Mouse (Mus musculus) liver, adult 2 months (tissue): ENCODE results near the gene Relb. TPM values are rescaled to one million over a fixed set of nuclear protein-coding genes. Genes with fewer than 3 reads are reported as not detected.

Experiments
- DNase-seq: peaks from one replicate; pipeline ENCODE4 v3.0.0-alpha.2; 2011; ENCODE audit warnings: low read depth, low spot score; ENCODE audit errors: extremely low read depth
- H3K27ac ChIP-seq: fragments of 200-500 bp; replicated peaks from 2 replicates; pipeline ENCODE4 v1.5.1; 2012; ENCODE audit warnings: low read depth, mild to moderate bottlenecking, control low read depth, inconsistent platforms, low read length; ENCODE audit not compliant: insufficient read depth
- H3K27me3 ChIP-seq: fragments of 200-500 bp; 2 replicates; pipeline ENCODE4 v1.6.1; 2012; ENCODE audit warnings: mild to moderate bottlenecking, moderate library complexity, low read length, inconsistent platforms; ENCODE audit not compliant: control insufficient read depth, insufficient read depth
- H3K36me3 ChIP-seq: fragments of 200-500 bp; 2 replicates; pipeline ENCODE4 v1.6.1; 2012; ENCODE audit warnings: low read length, inconsistent platforms; ENCODE audit not compliant: control insufficient read depth, insufficient read depth
- H3K4me1 ChIP-seq: fragments of 200-500 bp; 2 replicates; pipeline ENCODE4 v1.6.1; 2011; ENCODE audit warnings: low read length; ENCODE audit not compliant: control insufficient read depth, insufficient read depth
- H3K4me3 ChIP-seq: fragments of 200-500 bp; 2 replicates; pipeline ENCODE4 v1.5.1; 2011; ENCODE audit warnings: low read depth, mild to moderate bottlenecking, control low read depth, low read length, moderate library complexity; ENCODE audit not compliant: insufficient read depth
- H3K79me2 ChIP-seq: fragments of 200-500 bp; 2 replicates; pipeline ENCODE4 v1.6.1; 2012; ENCODE audit warnings: inconsistent platforms, mild to moderate bottlenecking, low read length, moderate library complexity; ENCODE audit not compliant: control insufficient read depth, insufficient read depth
- H3K9ac ChIP-seq: fragments of 200-500 bp; 2 replicates; pipeline ENCODE4 v1.6.1; 2012; ENCODE audit warnings: low read depth, mild to moderate bottlenecking, control low read depth, inconsistent platforms, low read length
- CTCF ChIP-seq: fragments of 200-500 bp; IDR thresholded peaks from 2 replicates; pipeline ENCODE4 v1.5.1; 2011; ENCODE audit warnings: low read depth, low read length, control low read depth
- POLR2A ChIP-seq: fragments of 200-500 bp; IDR thresholded peaks from 2 replicates; pipeline ENCODE4 v1.6.1; 2011; ENCODE audit warnings: low read length, control low read depth; ENCODE audit not compliant: insufficient read depth; ENCODE audit errors: extremely low read depth
- WGBS: fragments of 180-500 bp; shearing (Covaris S2); methylation state at CpG from one replicate; pipeline ENCODE4 v1.1.7; 2018; 5-methylcytosine and 5-hydroxymethylcytosine counted together
- polyA plus RNA-seq: library from polyadenylated mRNA; depleted of rRNA; stranded (reverse); fragments of >200 nt; gene quantifications from 2 replicates; pipeline ENCODE4 v1.2.3, GENCODE M21; 2012
- total RNA-seq: library from RNA; depleted of rRNA; stranded (reverse); fragments of >200 nt; gene quantifications from 2 replicates; pipeline ENCODE4 v1.2.3, GENCODE M21; 2014

Relb gene
- total and polyA plus RNA-seq, 2 experiments: 1.3 to 3.3 TPM

GRCm38 (mm10) chr7:19567426-19567825, 61.8 kb downstream of the Relb start:
- peak; percentile 74 for DNase-seq
- Histone ChIP-seq H3K27ac (peak overlapping the region; percentile 6; the same call in 1 of the 2 replicates), H3K27me3 (no peaks in the 10 kb centered on the region), H3K36me3 (peaks cover 3% of the 10 kb centered on the region; the same call in 1 of the 2 replicates), H3K4me3 (no peak overlapping the region), H3K79me2 (peaks cover 19% of the 10 kb centered on the region; the same call in 1 of the 2 replicates), H3K4me1 (peaks cover 4% of the 10 kb centered on the region), H3K9ac (no peak overlapping the region)
- WGBS: 30% methylated on average over 8 of the region's 8 CpGs
- TF ChIP-seq POLR2A: no peak
- TF ChIP-seq CTCF: no peak

GRCm38 (mm10) chr7:19565803-19566202, 63.4 kb downstream of the Relb start:
- Histone ChIP-seq H3K9ac (no peak overlapping the region), H3K4me3 (no peak overlapping the region), H3K4me1 (0 out of 2 replicates have a peak, but pooled peaks cover 2% of the 10 kb centered on the region), H3K27me3 (no peaks in the 10 kb centered on the region), H3K79me2 (peaks cover 16% of the 10 kb centered on the region; the same call in 1 of the 2 replicates), H3K27ac (no peak overlapping the region), H3K36me3 (peaks cover 3% of the 10 kb centered on the region; the same call in 1 of the 2 replicates)
- no peak for TF ChIP-seq CTCF
- no peak for TF ChIP-seq POLR2A
- 94% methylated on average over 2 of the region's 2 CpGs for WGBS
- no peak for DNase-seq

GRCm38 (mm10) chr7:19564455-19564854, 64.8 kb downstream of the Relb start:
- DNase-seq: no peak
- WGBS: 97% methylated on average over 4 of the region's 4 CpGs
- H3K4me3 ChIP-seq: no peak overlapping the region
- H3K9ac ChIP-seq: no peak overlapping the region
- H3K36me3 ChIP-seq: peaks cover 3% of the 10 kb centered on the region; the same call in 1 of the 2 replicates
- TF ChIP-seq POLR2A (no peak), CTCF (peak; percentile 30; the same call in 1 of the 2 replicates)
- H3K4me1 ChIP-seq: peaks cover 8% of the 10 kb centered on the region
- H3K27me3 ChIP-seq: no peaks in the 10 kb centered on the region
- peaks cover 15% of the 10 kb centered on the region for H3K79me2 ChIP-seq
- H3K27ac ChIP-seq: no peak overlapping the region

- TF ChIP-seq CTCF (no peak), POLR2A (no peak)
- WGBS: 87% methylated on average over 3 of the region's 3 CpGs
- Histone ChIP-seq H3K9ac (no peak overlapping the region), H3K79me2 (peaks cover 17% of the 10 kb centered on the region), H3K27me3 (no peaks in the 10 kb centered on the region), H3K36me3 (peaks cover 3% of the 10 kb centered on the region; the same call in 1 of the 2 replicates), H3K4me3 (no peak overlapping the region), H3K4me1 (peaks cover 13% of the 10 kb centered on the region), H3K27ac (no peak overlapping the region)
- DNase-seq: no peak
Observed at GRCm38 (mm10) chr7:19563884-19564283, 65.4 kb downstream of the Relb start.

DNA sequence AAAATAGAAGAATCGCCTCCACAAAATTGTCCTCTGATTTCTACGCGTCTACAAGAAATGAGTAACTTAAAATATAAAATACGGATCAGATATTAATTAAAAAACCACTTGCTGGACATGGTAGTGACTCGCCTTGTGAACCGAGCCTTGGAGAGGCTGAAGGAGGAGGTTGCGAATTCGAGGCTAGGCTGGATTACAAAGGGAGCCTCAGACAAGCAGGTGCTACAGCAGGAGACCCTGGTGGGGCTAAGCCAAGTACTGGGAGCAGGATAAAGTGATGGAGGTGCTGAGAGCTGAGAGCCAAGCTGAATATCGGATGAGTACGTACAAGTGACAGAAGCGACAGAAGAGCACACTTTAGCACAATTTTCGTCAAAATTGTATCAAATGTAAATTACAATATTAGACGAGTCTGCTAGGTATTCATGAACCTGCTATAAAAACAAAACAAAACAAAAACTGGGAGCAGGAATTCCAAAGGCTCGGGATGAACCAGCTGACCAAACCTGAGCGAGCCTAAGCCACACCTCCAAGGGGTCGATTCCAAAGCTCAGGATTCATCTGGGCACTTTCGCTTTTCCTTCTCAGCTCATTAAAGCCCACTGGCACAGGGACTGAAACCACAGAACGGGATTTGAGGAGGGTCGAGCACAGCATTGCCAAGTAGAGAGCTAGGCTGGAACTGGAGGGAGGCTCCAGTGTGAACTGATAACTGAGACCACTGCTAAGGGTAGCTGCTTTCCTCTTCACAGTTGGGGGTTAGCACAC, 66.4 kb downstream of the Relb start, which contains the start of gene Ppp1r37:
TSS of gene Ppp1r37 (minus strand) at position 434 of the 768 bp plus-strand sequence.
- Histone ChIP-seq H3K9ac (peak within 1 kb of the TSS; percentile 97), H3K4me1 (peaks cover 20% of the 10 kb centered on the region), H3K79me2 (peaks cover 27% of the 10 kb centered on the region), H3K27ac (peak within 1 kb of the TSS; percentile 81), H3K27me3 (no peaks in the 10 kb centered on the region), H3K36me3 (peaks cover 3% of the 10 kb centered on the region; the same call in 1 of the 2 replicates), H3K4me3 (peak within 1 kb of the TSS; percentile 95)
- TF ChIP-seq POLR2A (0 out of 2 replicates have a peak, but pooled peaks have one; percentile 19), CTCF (no peak)
- DNase-seq: peak; percentile 75
- under 1% methylated on average over 19 of the region's 19 CpGs for WGBS
